Mouse (Mus musculus) hindbrain, embryonic 11.5 days (tissue): ENCODE results near the gene Snrnp40. TPM values are rescaled to one million over a fixed set of nuclear protein-coding genes. Genes with fewer than 3 reads are reported as not detected.

Experiments
- ATAC-seq: fragments of 200-750 bp; cut with Nextera tagmentation; 2 replicates; pipeline ENCODE4 v1.8.0; 2017; ENCODE audit warnings: mild to moderate bottlenecking, moderate TSS enrichment, moderate library complexity; ENCODE audit not compliant: low FRiP score
- DNase-seq: peaks from one replicate; pipeline ENCODE4 v3.0.0-alpha.2; 2015; ENCODE audit warnings: low spot score
- H3K27ac ChIP-seq: fragments of 300-500 bp; sonication (generic); 2 replicates; pipeline ENCODE4 v1.5.1; 2014; ENCODE audit warnings: mild to moderate bottlenecking, low read depth, low read length
- H3K27me3 ChIP-seq: fragments of 300-500 bp; sonication (generic); 2 replicates; pipeline ENCODE4 v1.6.1; 2014; ENCODE audit warnings: mild to moderate bottlenecking, low read length, moderate library complexity, mixed read lengths; ENCODE audit not compliant: control insufficient read depth, insufficient read depth
- H3K36me3 ChIP-seq: fragments of 300-500 bp; sonication (generic); 2 replicates; pipeline ENCODE4 v1.6.1; 2014; ENCODE audit warnings: mild to moderate bottlenecking, low read length, moderate library complexity, mixed read lengths; ENCODE audit not compliant: control insufficient read depth, insufficient read depth
- H3K4me1 ChIP-seq: fragments of 300-500 bp; sonication (generic); replicated peaks from 2 replicates; pipeline ENCODE4 v1.6.1; 2014; ENCODE audit warnings: low read length, mixed read lengths; ENCODE audit not compliant: control insufficient read depth, insufficient read depth
- H3K4me2 ChIP-seq: fragments of 300-500 bp; sonication (generic); replicated peaks from 2 replicates; pipeline ENCODE4 v1.6.1; 2014; ENCODE audit warnings: mild to moderate bottlenecking, low read depth, low read length
- H3K4me3 ChIP-seq: fragments of 300-500 bp; sonication (generic); 2 replicates; pipeline ENCODE4 v1.5.1; 2014; ENCODE audit warnings: low read depth, low read length
- H3K9ac ChIP-seq: fragments of 300-500 bp; sonication (generic); 2 replicates; pipeline ENCODE4 v1.6.1; 2014; ENCODE audit warnings: low read depth, low read length
- H3K9me3 ChIP-seq: fragments of 300-500 bp; sonication (generic); 2 replicates; pipeline ENCODE4 v1.6.1; 2016; ENCODE audit warnings: low read length; ENCODE audit not compliant: control insufficient read depth
- WGBS: fragments of 180-500 bp; shearing (Covaris S2); extraction: QIAGEN DNeasy Blood & Tissue Kit; methylation state at CpG from one replicate; pipeline ENCODE4 v1.1.7; 2014; 5-methylcytosine and 5-hydroxymethylcytosine counted together
- polyA plus RNA-seq: library from polyadenylated mRNA; unstranded; fragments of >200 nt; fragmentation: Nextera tagmentation; extraction: Ambion mirVana; gene quantifications from 2 replicates; pipeline ENCODE4 v1.2.1, GENCODE M21; 2014

Snrnp40 gene
- polyA plus RNA-seq = 190 and 204 TPM in 2 replicates

DNA sequence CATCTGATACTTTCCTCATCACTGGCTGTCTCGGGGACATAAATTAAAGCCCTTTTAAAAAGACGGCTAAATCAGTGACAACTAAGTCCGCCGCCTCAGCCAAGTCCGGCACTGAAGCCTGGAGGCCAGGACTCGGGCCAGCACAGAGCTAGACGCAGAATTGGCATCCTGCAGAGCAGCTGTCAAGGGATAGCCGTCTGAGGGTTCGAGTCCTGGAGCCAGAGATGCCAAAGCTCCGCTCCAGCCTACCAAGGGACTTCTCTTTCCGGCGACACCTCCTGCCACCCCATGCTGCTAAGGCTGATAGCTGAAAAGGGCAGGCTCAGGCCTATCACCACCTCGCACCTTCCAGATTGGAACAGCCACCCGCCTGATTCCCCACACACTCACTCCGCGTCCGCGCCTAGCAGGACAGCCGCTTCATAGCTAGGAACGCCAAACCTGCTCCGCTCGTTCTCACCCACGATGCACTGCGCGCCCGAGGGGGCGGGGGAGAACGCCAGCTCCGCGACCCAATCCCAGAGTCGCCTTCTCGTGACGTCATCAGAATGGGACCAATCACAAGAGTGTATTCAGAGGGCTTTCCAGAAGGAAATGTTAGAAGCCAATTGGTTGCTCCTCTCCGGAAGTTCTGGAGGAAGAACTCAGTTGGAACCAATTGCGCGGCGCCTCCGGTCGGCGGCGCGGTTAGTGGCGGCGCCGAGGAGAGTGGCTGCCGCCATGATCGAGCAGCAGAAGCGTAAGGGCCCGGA, at the start of gene Snrnp40, which contains the start of gene Zcchc17:
Gene Snrnp40, plus strand, starts transcription at position 647 of the 752 bp plus-strand sequence.
Gene Zcchc17, minus strand, starts transcription at position 458 of the 752 bp plus-strand sequence.
- H3K4me2 ChIP-seq = peak within 1 kb of the TSS; percentile 65
- WGBS = under 1% methylated on average over 47 of the region's 49 CpGs
- DNase-seq = peak; percentile 99
- H3K36me3 ChIP-seq = 0 out of 2 replicates have a peak, but pooled peaks cover 2% of the 10 kb centered on the region
- H3K9ac ChIP-seq = peak within 1 kb of the TSS; percentile 78
- peak within 1 kb of the TSS; percentile 75 for H3K4me3 ChIP-seq
- ATAC-seq = peak; percentile 99
- H3K4me1 ChIP-seq = peaks cover 3% of the 10 kb centered on the region; the same call in 1 of the 2 replicates
- H3K9me3 ChIP-seq = no peaks in the 10 kb centered on the region
- H3K27ac ChIP-seq = peak within 1 kb of the TSS; percentile 43
- no peaks in the 10 kb centered on the region for H3K27me3 ChIP-seq

DNA sequence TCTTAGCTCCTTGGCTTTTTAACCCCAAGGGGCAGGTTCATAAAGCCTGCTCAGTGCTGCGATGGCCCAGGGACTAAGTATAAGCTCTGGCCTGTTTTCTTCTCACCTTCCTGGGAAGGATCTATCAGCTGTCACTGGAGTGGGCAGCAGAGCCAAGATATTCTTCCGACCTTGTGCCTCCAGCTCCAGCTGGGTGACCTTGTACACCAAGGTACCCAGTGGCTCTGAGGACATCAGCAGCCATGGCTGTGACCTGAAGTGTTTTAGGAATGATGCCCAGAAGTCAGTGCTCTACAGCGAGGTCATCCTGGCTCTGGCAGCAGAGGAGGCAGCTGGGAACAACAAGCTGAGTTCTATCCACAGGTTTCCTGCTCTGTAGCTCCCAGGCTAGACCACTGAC, 47.4 kb upstream of the Snrnp40 start:
- peaks cover 24% of the 10 kb centered on the region for H3K27me3 ChIP-seq
- H3K4me2 ChIP-seq = no peak overlapping the region
- H3K9ac ChIP-seq = no peak overlapping the region
- peaks cover 2% of the 10 kb centered on the region; the same call in 1 of the 2 replicates for H3K4me1 ChIP-seq
- no peak overlapping the region for H3K4me3 ChIP-seq
- no peak for ATAC-seq
- H3K36me3 ChIP-seq = 0 out of 2 replicates have a peak, but pooled peaks cover 3% of the 10 kb centered on the region
- WGBS = 90% methylated on average over 3 of the region's 3 CpGs
- no peaks in the 10 kb centered on the region for H3K9me3 ChIP-seq
- DNase-seq = no peak
- H3K27ac ChIP-seq = no peak overlapping the region

DNA sequence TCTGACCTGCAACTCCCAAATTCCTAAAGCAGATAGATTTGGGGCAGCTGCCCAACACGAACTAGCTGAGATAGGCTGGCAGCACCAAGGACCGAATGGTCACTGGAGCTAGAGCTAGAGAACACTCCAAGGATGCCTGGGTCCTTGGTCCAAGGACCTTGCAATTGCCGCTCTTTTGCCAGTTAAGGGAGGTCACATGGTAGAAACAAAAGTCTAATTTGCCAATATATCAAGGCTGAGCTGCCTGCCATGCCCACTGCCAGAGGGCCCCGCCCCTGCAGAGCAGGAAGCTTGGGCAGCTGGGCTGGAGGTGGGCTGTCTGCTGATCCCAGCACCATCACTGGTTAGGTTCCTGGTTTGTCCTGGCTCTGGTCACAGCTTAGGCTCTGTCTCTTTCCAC, 46.4 kb upstream of the Snrnp40 start:
- peaks cover 19% of the 10 kb centered on the region for H3K27me3 ChIP-seq
- H3K4me2 ChIP-seq = no peak overlapping the region
- H3K9me3 ChIP-seq = no peaks in the 10 kb centered on the region
- ATAC-seq (no peak), DNase-seq (no peak)
- WGBS = 90% methylated on average over 4 of the region's 4 CpGs
- H3K4me3 ChIP-seq = no peak overlapping the region
- H3K27ac ChIP-seq = no peak overlapping the region
- no peak overlapping the region for H3K9ac ChIP-seq
- 0 out of 2 replicates have a peak, but pooled peaks cover 2% of the 10 kb centered on the region for H3K4me1 ChIP-seq
- 0 out of 2 replicates have a peak, but pooled peaks cover 3% of the 10 kb centered on the region for H3K36me3 ChIP-seq

DNA sequence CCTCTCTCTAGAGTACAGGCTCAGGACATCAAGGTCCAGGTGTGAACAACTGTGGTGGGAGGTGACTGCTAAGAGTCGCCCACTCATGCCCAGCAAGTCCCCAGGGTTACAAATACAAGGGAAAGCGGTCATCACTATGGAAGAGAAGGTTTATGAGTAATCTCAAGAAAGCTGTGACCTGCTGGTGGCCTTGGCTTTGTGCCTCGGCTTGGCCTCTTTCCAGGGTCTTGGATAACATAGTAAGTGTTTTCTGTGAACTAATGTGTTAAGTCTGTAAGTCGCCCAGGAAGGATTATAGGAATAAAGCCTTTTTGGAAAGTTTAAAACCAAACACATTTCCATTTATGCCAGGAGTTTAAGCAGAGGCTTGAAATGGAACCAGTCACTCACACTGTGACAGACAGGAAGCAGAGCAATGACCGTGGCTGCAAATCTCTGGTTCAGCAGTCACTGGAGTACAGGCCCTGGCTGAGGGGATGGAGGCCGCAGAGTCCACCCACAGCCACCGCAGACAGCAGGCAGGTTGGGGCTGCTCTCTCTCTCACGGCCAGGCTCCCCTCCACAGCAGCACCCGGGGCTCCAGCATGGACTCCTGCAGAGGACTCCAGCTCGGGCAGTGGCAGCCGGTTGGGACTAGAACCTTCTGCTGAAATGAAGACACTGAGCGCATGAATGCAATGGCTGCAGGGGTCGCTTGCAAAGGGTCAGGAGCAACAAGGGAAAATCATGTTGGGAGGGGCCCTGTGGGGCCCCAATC, 44.0 kb upstream of the Snrnp40 start:
- Histone ChIP-seq H3K27ac (no peak overlapping the region), H3K27me3 (no peaks in the 10 kb centered on the region), H3K9me3 (no peaks in the 10 kb centered on the region), H3K4me3 (no peak overlapping the region), H3K4me2 (no peak overlapping the region), H3K9ac (no peak overlapping the region), H3K36me3 (0 out of 2 replicates have a peak, but pooled peaks cover 3% of the 10 kb centered on the region), H3K4me1 (no peaks in the 10 kb centered on the region)
- ATAC-seq (no peak), DNase-seq (no peak)
- WGBS = 81% methylated on average over 13 of the region's 13 CpGs

DNA sequence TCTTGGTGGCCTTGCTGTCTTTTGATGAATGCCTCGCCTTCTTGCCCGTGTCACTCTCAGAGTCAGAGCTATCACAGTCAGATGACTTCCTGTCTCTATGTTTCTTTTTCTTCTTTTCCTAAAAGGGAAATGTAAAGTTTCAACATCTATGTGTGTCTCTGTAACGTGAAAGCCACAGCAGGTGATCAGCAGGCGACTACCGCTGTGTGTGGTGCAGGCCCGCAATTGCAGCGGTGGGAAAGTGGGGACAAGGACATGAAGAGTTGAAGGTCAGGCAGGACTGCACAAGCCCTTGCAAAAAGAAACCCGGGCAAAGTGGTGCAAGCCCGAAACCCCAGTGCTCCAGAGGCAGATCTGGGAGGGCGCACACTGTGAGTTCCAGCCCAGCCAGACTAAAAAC, 43.2 kb upstream of the Snrnp40 start:
- H3K27ac ChIP-seq = no peak overlapping the region
- H3K27me3 ChIP-seq = no peaks in the 10 kb centered on the region
- DNase-seq (no peak), ATAC-seq (no peak)
- H3K9ac ChIP-seq = no peak overlapping the region
- H3K4me1 ChIP-seq = no peaks in the 10 kb centered on the region
- H3K4me2 ChIP-seq = no peak overlapping the region
- no peaks in the 10 kb centered on the region for H3K9me3 ChIP-seq
- H3K4me3 ChIP-seq = no peak overlapping the region
- H3K36me3 ChIP-seq = 0 out of 2 replicates have a peak, but pooled peaks cover 3% of the 10 kb centered on the region
- 82% methylated on average over 10 of the region's 10 CpGs for WGBS

DNA sequence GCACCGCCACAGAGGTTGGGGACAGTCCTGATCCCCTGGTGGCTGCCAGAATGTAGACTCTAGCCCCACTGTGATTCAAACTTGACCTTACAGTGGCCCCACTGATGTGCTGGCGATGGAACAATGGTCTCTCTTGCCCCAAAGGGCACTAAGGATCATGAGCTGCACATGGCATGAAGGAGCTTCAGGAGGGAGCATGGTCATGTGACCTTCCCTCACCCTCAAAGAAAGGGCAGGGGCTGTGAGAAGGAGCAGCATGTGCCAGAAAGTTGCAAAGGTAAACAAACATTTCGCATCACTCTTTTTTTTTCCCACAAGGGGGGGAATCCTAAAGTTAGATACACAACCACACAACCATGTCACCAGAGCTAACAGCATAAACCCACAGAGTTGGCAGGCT, 41.8 kb upstream of the Snrnp40 start:
- no peak for DNase-seq
- Histone ChIP-seq H3K4me1 (no peaks in the 10 kb centered on the region), H3K9me3 (no peaks in the 10 kb centered on the region), H3K27me3 (no peaks in the 10 kb centered on the region), H3K4me3 (no peak overlapping the region), H3K4me2 (no peak overlapping the region), H3K36me3 (0 out of 2 replicates have a peak, but pooled peaks cover 3% of the 10 kb centered on the region), H3K9ac (no peak overlapping the region), H3K27ac (no peak overlapping the region)
- WGBS = 61% methylated on average over 3 of the region's 3 CpGs
- no peak for ATAC-seq

DNA sequence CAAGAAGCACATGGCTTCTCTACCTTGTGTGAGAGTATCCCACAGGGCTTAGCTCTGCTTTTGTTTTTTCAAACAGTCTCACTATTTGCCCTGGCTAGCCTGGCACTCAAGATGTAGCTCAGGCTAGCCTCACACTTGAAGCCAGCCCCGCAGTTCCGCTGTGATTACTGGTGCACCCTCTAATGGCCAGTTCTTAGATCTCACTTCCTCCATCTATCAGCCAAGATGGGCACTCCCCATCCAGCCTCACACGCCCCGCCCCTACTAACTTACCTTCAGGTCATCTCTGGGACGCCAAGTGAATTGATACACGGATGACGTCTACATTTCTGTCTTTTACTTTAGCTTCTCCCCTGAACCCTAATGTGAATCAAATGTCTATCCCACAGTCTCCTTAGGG, 40.4 kb upstream of the Snrnp40 start:
- H3K4me3 ChIP-seq = no peak overlapping the region
- 88% methylated on average over 7 of the region's 7 CpGs for WGBS

DNA sequence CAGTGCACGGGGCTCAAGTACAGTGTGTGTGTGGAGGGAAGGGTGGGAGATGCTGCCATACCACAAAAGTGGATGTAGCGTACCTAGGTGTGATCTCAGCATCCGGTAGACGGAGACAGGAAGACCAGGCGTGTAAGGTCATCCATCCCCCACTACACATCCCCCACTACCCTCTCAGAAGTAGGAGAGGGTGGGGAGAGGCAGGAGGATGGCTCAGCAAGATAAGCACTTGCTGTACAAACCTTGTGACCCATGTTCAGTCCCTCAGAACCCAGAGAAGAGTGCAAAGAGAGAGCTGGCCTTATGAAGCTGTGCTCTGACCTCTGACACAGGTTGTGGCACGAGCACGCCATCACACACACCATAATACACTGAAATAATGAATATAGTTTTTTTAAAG, 38.3 kb upstream of the Snrnp40 start:
- no peak overlapping the region for H3K9ac ChIP-seq
- no peak overlapping the region for H3K4me2 ChIP-seq
- no peak overlapping the region for H3K27ac ChIP-seq
- no peak for ATAC-seq
- H3K4me3 ChIP-seq = no peak overlapping the region
- no peaks in the 10 kb centered on the region for H3K27me3 ChIP-seq
- WGBS = 93% methylated on average over 7 of the region's 7 CpGs
- no peaks in the 10 kb centered on the region for H3K9me3 ChIP-seq
- peaks cover 3% of the 10 kb centered on the region for H3K36me3 ChIP-seq
- DNase-seq = no peak
- no peaks in the 10 kb centered on the region for H3K4me1 ChIP-seq

More for the DNA sequence above, 40.4 kb upstream of the Snrnp40 start:
- no peak for DNase-seq
- H3K27me3 ChIP-seq = no peaks in the 10 kb centered on the region
- 0 out of 2 replicates have a peak, but pooled peaks cover 3% of the 10 kb centered on the region for H3K36me3 ChIP-seq
- no peak overlapping the region for H3K9ac ChIP-seq
- H3K9me3 ChIP-seq = no peaks in the 10 kb centered on the region
- H3K27ac ChIP-seq = no peak overlapping the region
- no peak for ATAC-seq
- H3K4me2 ChIP-seq = no peak overlapping the region
- no peaks in the 10 kb centered on the region for H3K4me1 ChIP-seq
